Mouse (Mus musculus): ENCODE measurements at regions not wholly inside any gene's neighbourhood (a gene's known extent, or its start where the extent isn't known, plus 50 kb on each side); places are given as distances from the start of the nearest gene placed in this dataset.

- TF ChIP-seq CTCF (IDR thresholded peaks at IDR 0.05; ENCODE audit: low read depth) (no peak), EP300 (IDR thresholded peaks at IDR 0.05; ENCODE audit: low read depth) (no peak)
Measured at GRCm38 (mm10) chr12:12164411-12164810, 97.5 kb upstream of the Fam49a start.
